Mouse (Mus musculus): ENCODE data around the gene Hmgb1.
A peak's percentile ranks its signal among the peaks of the same experiment; 100 is the strongest.
"Not testable (repeated sequence)": the region's sequence is repeated elsewhere in the genome, so short reads cannot be mapped to it uniquely, and the experiment has no call there.

The Hmgb1 gene

GRCm38 (mm10) chr5:149143766-149144375 lies 40.4 kb downstream of the Hmgb1 start:
- DNase-seq = no peak

- DNase-seq = not testable (repeated sequence)
Observed at GRCm38 (mm10) chr5:149141155-149141554, 43.1 kb downstream of the Hmgb1 start.

GRCm38 (mm10) chr5:149140336-149140735 lies 44.0 kb downstream of the Hmgb1 start:
- no peak for DNase-seq

GRCm38 (mm10) chr5:149138087-149138486 lies 46.2 kb downstream of the Hmgb1 start:
- DNase-seq = not testable (repeated sequence)

- DNase-seq = no peak
Observed at GRCm38 (mm10) chr5:149137447-149137846, 46.8 kb downstream of the Hmgb1 start.

- peak; percentile 31 for DNase-seq
Observed at GRCm38 (mm10) chr5:149136933-149137365, 47.3 kb downstream of the Hmgb1 start.

- no peak for DNase-seq
Observed at GRCm38 (mm10) chr5:149135455-149136354, 48.6 kb downstream of the Hmgb1 start.

GRCm38 (mm10) chr5:149134751-149135454 lies 49.4 kb downstream of the Hmgb1 start:
- DNase-seq = no peak

GRCm38 (mm10) chr5:149128473-149128872 lies 55.8 kb downstream of the Hmgb1 start:
- DNase-seq = no peak

- no peak for DNase-seq
Observed at GRCm38 (mm10) chr5:149123795-149124194, 60.5 kb downstream of the Hmgb1 start.

GRCm38 (mm10) chr5:149119341-149119881 lies 64.9 kb downstream of the Hmgb1 start:
- DNase-seq = no peak

GRCm38 (mm10) chr5:149117815-149118547 lies 66.3 kb downstream of the Hmgb1 start:
- DNase-seq = no peak

- no peak for DNase-seq
Observed at GRCm38 (mm10) chr5:149114587-149114986, 69.7 kb downstream of the Hmgb1 start.

- no peak for DNase-seq
Observed at GRCm38 (mm10) chr5:149114034-149114433, 70.3 kb downstream of the Hmgb1 start.

GRCm38 (mm10) chr5:149113439-149113838 lies 70.8 kb downstream of the Hmgb1 start:
- DNase-seq = no peak

GRCm38 (mm10) chr5:149112559-149112958 lies 71.7 kb downstream of the Hmgb1 start:
- DNase-seq = no peak

GRCm38 (mm10) chr5:149109220-149109619 lies 75.1 kb downstream of the Hmgb1 start:
- no peak for DNase-seq

GRCm38 (mm10) chr5:149108178-149108577 lies 76.1 kb downstream of the Hmgb1 start:
- no peak for DNase-seq

GRCm38 (mm10) chr5:149107566-149107965 lies 76.7 kb downstream of the Hmgb1 start:
- DNase-seq = no peak

GRCm38 (mm10) chr5:149104096-149104725 lies 80.1 kb downstream of the Hmgb1 start:
- DNase-seq = no peak

GRCm38 (mm10) chr5:149101869-149102268 lies 82.4 kb downstream of the Hmgb1 start:
- DNase-seq = no peak

- DNase-seq = no peak
Observed at GRCm38 (mm10) chr5:149100091-149100490, 84.2 kb downstream of the Hmgb1 start.

Measured in cerebellum, adult 9-11 months (tissue).